Mouse (Mus musculus) kidney, adult 2 months (tissue): ENCODE results near the gene Dph1. TPM values are rescaled to one million over a fixed set of nuclear protein-coding genes. Genes with fewer than 3 reads are reported as not detected.
"Not testable (repeated sequence)": the region's sequence is repeated elsewhere in the genome, so short reads cannot be mapped to it uniquely, and the experiment has no call there.

Source experiments
- DNase-seq: peaks from one replicate; pipeline ENCODE4 v3.0.0; 2021
- H3K27ac ChIP-seq: fragments of 200-500 bp; 2 replicates; pipeline ENCODE4 v1.5.1; 2012; ENCODE audit warnings: low read depth, low read length, control low read depth, inconsistent platforms; ENCODE audit not compliant: insufficient read depth
- H3K27me3 ChIP-seq: fragments of 200-500 bp; replicated peaks from 2 replicates; pipeline ENCODE4 v1.6.1; 2012; ENCODE audit warnings: mild to moderate bottlenecking, moderate library complexity, low read length, inconsistent platforms; ENCODE audit not compliant: control insufficient read depth, insufficient read depth
- H3K36me3 ChIP-seq: fragments of 200-500 bp; 2 replicates; pipeline ENCODE4 v1.6.1; 2012; ENCODE audit warnings: mild to moderate bottlenecking, moderate library complexity, low read length, inconsistent platforms; ENCODE audit not compliant: control insufficient read depth, insufficient read depth
- H3K4me1 ChIP-seq: fragments of 200-500 bp; 2 replicates; pipeline ENCODE4 v1.6.1; 2011; ENCODE audit warnings: low read length; ENCODE audit not compliant: control insufficient read depth, insufficient read depth
- H3K4me3 ChIP-seq: fragments of 200-500 bp; 2 replicates; pipeline ENCODE4 v1.5.1; 2011; ENCODE audit warnings: mild to moderate bottlenecking, low read depth, low read length, control low read depth; ENCODE audit not compliant: insufficient read depth
- CTCF ChIP-seq: fragments of 200-500 bp; conservative IDR thresholded peaks from 2 replicates; pipeline ENCODE4 v1.5.1; 2011; ENCODE audit warnings: low read depth, mild to moderate bottlenecking, control low read depth, low read length, moderate library complexity, mixed read lengths; ENCODE audit not compliant: insufficient read depth, insufficient read length
- POLR2A ChIP-seq: fragments of 200-500 bp; IDR thresholded peaks from one replicate; pipeline ENCODE4 v1.6.1; 2011; ENCODE audit warnings: low read depth, low read length, control low read depth
- WGBS: fragments of 180-500 bp; shearing (Covaris S2); methylation state at CpG from one replicate; pipeline ENCODE4 v1.1.7; 2018; 5-methylcytosine and 5-hydroxymethylcytosine counted together
- polyA plus RNA-seq: library from polyadenylated mRNA; depleted of rRNA; stranded (reverse); fragments of >200 nt; gene quantifications from 2 replicates; pipeline ENCODE4 v1.2.3, GENCODE M21; 2012

Gene Dph1
- polyA plus RNA-seq, 1 experiment, result 40.2 TPM

DNA sequence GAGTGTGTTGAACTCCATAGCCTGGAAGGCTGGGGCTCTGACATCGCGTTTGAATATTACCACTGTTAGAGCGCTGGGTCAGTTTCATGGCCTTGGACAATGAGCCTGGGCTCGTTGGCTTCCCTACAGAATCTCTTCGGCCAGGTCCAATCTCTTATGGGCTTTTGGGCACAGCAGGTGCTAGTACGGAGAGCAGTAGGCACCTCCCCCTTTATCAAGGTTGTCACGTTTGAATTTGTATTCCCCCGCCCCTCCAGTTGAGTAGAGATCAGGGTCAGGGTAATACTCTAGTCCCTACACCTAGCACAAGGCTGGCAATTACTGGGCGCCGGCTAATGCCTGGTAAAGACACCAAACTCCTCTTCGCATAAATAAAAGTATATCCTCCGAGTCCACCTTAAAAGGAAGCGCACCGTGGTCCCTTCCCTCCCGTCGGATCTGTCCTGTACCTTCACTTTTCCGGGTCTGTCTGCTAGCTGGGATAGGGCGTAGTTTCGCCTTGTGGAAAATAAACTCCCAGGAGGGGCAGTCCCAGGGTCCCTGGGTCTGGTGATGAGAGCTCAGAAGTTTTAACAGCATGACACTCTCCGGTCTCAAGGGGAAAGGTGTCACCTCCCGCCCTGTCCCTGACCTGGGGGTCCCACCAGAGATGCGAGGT, 1.2 kb downstream of the Dph1 start:
- Histone ChIP-seq H3K4me3 (peak overlapping the region; percentile 96), H3K27me3 (no peaks in the 10 kb centered on the region), H3K27ac (no peak overlapping the region), H3K36me3 (no peaks in the 10 kb centered on the region), H3K4me1 (peaks cover 5% of the 10 kb centered on the region; the same call in 1 of the 2 replicates)
- peak; percentile 25 for DNase-seq
- under 1% methylated on average over 22 of the region's 22 CpGs for WGBS
- TF ChIP-seq CTCF (no peak), POLR2A (no peak)

DNA sequence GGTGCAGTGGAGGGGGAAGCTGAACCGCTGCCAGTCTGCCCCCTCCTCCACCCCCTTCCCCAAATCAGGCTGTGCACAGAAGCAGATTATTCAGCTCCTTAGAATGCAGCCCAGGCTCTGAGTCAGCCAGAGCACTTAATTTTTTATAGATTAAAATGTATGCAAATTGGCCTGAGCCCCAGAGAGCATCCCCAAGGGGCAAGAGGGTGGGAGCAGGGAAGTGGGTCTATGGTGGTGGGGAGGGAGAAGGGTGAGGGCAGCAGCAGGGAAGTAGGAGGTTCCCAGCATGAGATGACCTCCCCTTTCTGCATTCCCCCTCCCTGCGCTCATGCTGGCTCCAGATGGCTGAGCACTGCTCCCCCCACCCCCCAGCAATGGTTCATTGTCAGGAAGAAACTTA, 6.1 kb downstream of the Dph1 start:
- Histone ChIP-seq H3K27me3 (no peaks in the 10 kb centered on the region), H3K4me3 (no peak overlapping the region), H3K4me1 (no peaks in the 10 kb centered on the region; the same call in 1 of the 2 replicates), H3K27ac (no peak overlapping the region), H3K36me3 (no peaks in the 10 kb centered on the region)
- TF ChIP-seq CTCF (no peak), POLR2A (no peak)
- no peak for DNase-seq
- WGBS, result 59% methylated on average over 2 of the region's 2 CpGs

GRCm38 (mm10) chr11:75184573-75184972, 6.5 kb downstream of the Dph1 start:
- 95% methylated on average over 5 of the region's 5 CpGs for WGBS
- Histone ChIP-seq H3K4me3 (no peak overlapping the region), H3K27ac (no peak overlapping the region), H3K27me3 (no peaks in the 10 kb centered on the region), H3K36me3 (no peaks in the 10 kb centered on the region), H3K4me1 (no peaks in the 10 kb centered on the region; the same call in 1 of the 2 replicates)
- DNase-seq, result no peak
- TF ChIP-seq POLR2A (no peak), CTCF (no peak)

DNA sequence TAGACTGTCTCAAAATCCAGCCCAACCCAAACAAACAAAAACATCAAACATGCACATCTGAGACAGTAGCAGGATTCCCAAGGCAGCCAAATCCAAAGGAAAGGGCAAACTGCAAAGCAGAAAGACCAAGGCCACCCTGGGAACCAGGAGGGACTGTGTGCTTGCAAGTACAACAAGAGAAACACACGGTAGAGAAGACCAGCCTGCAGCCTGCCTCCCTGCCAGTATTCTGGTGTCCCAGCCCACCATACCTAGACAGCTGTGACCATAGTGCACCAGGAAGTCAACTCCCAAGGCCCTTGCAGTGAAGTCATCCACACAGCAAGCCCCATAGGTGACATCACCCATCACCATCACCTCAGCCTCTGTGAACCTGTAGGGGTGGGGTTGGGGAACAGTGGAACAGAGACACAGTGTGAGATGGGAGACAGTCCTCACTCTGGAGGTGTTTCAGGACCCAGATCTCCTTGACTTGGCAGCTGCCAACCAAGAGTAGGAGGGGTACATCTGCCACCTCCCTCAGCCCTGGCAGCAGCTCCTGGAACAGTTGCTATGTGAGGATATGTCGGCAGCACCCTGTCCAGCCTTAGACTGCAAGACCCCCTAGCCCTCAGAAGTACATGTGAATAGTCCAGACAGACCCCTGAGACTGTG, 7.0 kb downstream of the Dph1 start:
- no peaks in the 10 kb centered on the region; the same call in 1 of the 2 replicates for H3K4me1 ChIP-seq
- H3K36me3 ChIP-seq, result no peaks in the 10 kb centered on the region
- H3K27ac ChIP-seq, result no peak overlapping the region
- no peaks in the 10 kb centered on the region for H3K27me3 ChIP-seq
- TF ChIP-seq POLR2A (no peak), CTCF (no peak)
- no peak for DNase-seq
- 80% methylated on average over 2 of the region's 2 CpGs for WGBS
- no peak overlapping the region for H3K4me3 ChIP-seq

GRCm38 (mm10) chr11:75178672-75179208, 12.3 kb downstream of the Dph1 start, which contains the start of gene Ovca2:
Gene Ovca2 (minus strand): TSS chr11:75178835.
- TF ChIP-seq CTCF (peak; percentile 83), POLR2A (peak; percentile 48)
- no peaks in the 10 kb centered on the region; the same call in 1 of the 2 replicates for H3K36me3 ChIP-seq
- under 1% methylated on average over 33 of the region's 33 CpGs for WGBS
- no peaks in the 10 kb centered on the region for H3K27me3 ChIP-seq
- peaks cover 4% of the 10 kb centered on the region; the same call in 1 of the 2 replicates for H3K4me1 ChIP-seq
- H3K27ac ChIP-seq, result peak within 1 kb of the TSS; percentile 41
- H3K4me3 ChIP-seq, result peak within 1 kb of the TSS; percentile 94
- peak; percentile 93 for DNase-seq

- no peak overlapping the region for H3K27ac ChIP-seq
- TF ChIP-seq CTCF (no peak), POLR2A (no peak)
- WGBS, result 36% methylated on average over 12 of the region's 12 CpGs
- H3K4me3 ChIP-seq, result peak overlapping the region; percentile 94
- peaks cover 6% of the 10 kb centered on the region; the same call in 1 of the 2 replicates for H3K4me1 ChIP-seq
- H3K27me3 ChIP-seq, result no peaks in the 10 kb centered on the region
- no peak for DNase-seq
- H3K36me3 ChIP-seq, result no peaks in the 10 kb centered on the region; the same call in 1 of the 2 replicates
Measured at GRCm38 (mm10) chr11:75178011-75178410, 13.0 kb downstream of the Dph1 start.

DNA sequence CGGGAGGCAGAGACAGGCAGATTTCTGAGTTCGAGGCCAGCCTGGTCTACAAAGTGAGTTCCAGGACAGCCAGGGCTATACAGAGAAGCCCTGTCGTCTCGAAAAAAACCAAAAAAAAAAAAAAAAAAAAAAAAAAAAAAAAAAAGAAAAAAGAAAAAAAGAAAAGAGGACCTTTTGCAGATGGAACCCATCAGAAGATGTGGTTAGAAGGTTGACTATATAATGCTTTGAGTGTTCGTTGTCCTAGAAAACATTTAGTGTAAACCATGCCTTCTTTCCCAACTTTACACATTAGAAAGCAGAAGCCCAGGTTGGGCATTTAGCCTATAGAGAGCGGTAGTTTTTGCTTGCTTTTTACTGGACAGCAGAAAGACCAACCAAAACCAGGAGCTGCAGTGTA, 16.5 kb downstream of the Dph1 start:
- not testable (repeated sequence) for H3K27ac ChIP-seq, H3K4me3 ChIP-seq, DNase-seq, H3K4me1 ChIP-seq, H3K27me3 ChIP-seq, H3K36me3 ChIP-seq
- 71% methylated on average over 6 of the region's 6 CpGs for WGBS
